Mouse (Mus musculus) retina, adult 2 months (tissue): ENCODE measurements at regions not wholly inside any gene's neighbourhood (a gene's known extent, or its start where the extent isn't known, plus 50 kb on each side); places are given as distances from the start of the nearest gene placed in this dataset.

Source experiments
- DNase-seq: peaks from one replicate; pipeline ENCODE4 v3.0.0-alpha.2; 2012; ENCODE audit warnings: low read depth, low spot score

- DNase-seq, result no peak
Observed at GRCm38 (mm10) chr3:143710805-143711469, 494.1 kb downstream of the Lmo4 start.

- no peak for DNase-seq
Observed at GRCm38 (mm10) chr3:143706679-143707078, 498.3 kb downstream of the Lmo4 start.

- DNase-seq, result no peak
Observed at GRCm38 (mm10) chr3:143694817-143695216, 510.2 kb downstream of the Lmo4 start.

GRCm38 (mm10) chr3:143685742-143686141 is 519.3 kb downstream of the Lmo4 start:
- DNase-seq, result no peak

GRCm38 (mm10) chr3:143678186-143678585 is 526.8 kb downstream of the Lmo4 start:
- DNase-seq, result no peak

GRCm38 (mm10) chr3:143674855-143675254 is 530.2 kb downstream of the Lmo4 start:
- DNase-seq, result no peak

- DNase-seq, result no peak
Observed at GRCm38 (mm10) chr3:143674446-143674845, 530.6 kb downstream of the Lmo4 start.

- no peak for DNase-seq
Observed at GRCm38 (mm10) chr3:143662041-143662685, 542.9 kb downstream of the Lmo4 start.

- no peak for DNase-seq
Observed at GRCm38 (mm10) chr3:143659421-143659978, 545.5 kb downstream of the Lmo4 start.

GRCm38 (mm10) chr3:143647237-143647636 is 557.8 kb downstream of the Lmo4 start:
- no peak for DNase-seq

GRCm38 (mm10) chr3:143646836-143647235 is 558.2 kb downstream of the Lmo4 start:
- no peak for DNase-seq

- DNase-seq, result no peak
Observed at GRCm38 (mm10) chr3:143633036-143633435, 572.0 kb downstream of the Lmo4 start.

- DNase-seq, result no peak
Observed at GRCm38 (mm10) chr3:143631183-143631582, 573.8 kb downstream of the Lmo4 start.

- no peak for DNase-seq
Observed at GRCm38 (mm10) chr3:143624906-143625305, 580.1 kb downstream of the Lmo4 start.

GRCm38 (mm10) chr3:143622275-143622674 is 582.7 kb downstream of the Lmo4 start:
- DNase-seq, result no peak

- DNase-seq, result no peak
Observed at GRCm38 (mm10) chr3:143619125-143619524, 585.9 kb downstream of the Lmo4 start.

- DNase-seq, result no peak
Observed at GRCm38 (mm10) chr3:143614895-143615294, 590.1 kb downstream of the Lmo4 start.

- DNase-seq, result no peak
Observed at GRCm38 (mm10) chr3:143614004-143614403, 591.0 kb downstream of the Lmo4 start.

GRCm38 (mm10) chr3:143609673-143610072 is 595.3 kb downstream of the Lmo4 start:
- no peak for DNase-seq

GRCm38 (mm10) chr3:143599120-143599519 is 605.9 kb downstream of the Lmo4 start:
- no peak for DNase-seq

- no peak for DNase-seq
Observed at GRCm38 (mm10) chr3:143596949-143597593, 607.9 kb downstream of the Lmo4 start.

- DNase-seq, result no peak
Observed at GRCm38 (mm10) chr3:143596011-143596683, 608.9 kb downstream of the Lmo4 start.
